Mouse (Mus musculus) fibroblast of lung, adult 2 months (primary cell): ENCODE results near the gene Tyrp1.

Source experiments
- DNase-seq: peaks from one replicate; pipeline ENCODE4 v3.0.0-alpha.2; 2011; ENCODE audit warnings: low read depth

The Tyrp1 gene

GRCm38 (mm10) chr4:80834050-80834449 is at the start of gene Tyrp1:
Tyrp1 (plus strand) TSS chr4:80834123.
- no peak for DNase-seq

DNA sequence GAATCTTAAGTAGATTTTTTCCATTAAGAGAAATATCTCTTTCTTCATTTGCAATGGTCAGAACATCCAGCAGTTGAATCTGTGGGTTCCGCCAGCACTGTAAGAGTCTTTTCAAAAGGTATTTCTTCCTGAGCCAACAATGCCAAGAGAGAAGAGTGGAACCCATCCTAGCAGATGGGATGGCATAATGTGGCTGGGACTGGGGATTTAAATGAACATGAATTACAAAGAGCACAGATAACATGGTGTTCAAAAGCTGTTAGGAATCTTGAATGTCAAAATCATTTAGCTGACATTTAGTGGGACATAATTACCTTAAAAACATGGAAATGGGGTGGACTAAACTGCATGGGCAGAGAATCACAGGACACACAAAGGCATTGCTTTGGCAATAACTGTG is 45.6 kb upstream of the Tyrp1 start:
- no peak for DNase-seq

GRCm38 (mm10) chr4:80819511-80819910 is 14.4 kb upstream of the Tyrp1 start:
- DNase-seq: peak; percentile 2

GRCm38 (mm10) chr4:80821945-80822344 is 12.0 kb upstream of the Tyrp1 start:
- no peak for DNase-seq

DNA sequence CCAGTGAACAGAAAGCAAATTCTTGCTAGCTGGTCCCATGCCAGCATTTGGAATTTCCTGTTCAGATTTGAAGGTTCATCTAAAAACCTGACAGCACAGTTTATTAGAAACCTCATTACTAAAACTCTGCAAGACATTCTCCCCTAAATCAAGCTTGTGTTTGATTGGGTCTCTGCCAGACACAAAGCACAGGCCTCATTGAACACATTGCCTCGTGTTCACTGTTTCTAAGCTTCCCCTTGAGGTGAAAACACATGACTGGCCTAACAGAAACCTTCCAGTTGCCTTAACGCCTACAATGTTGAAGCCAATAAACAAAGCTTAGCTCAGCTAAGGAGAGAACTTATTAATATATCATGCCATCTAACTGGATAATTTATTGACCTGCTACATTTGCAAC is 5.7 kb upstream of the Tyrp1 start:
- no peak for DNase-seq

- DNase-seq: no peak
Observed at GRCm38 (mm10) chr4:80839317-80839716, 5.4 kb downstream of the Tyrp1 start.

DNA sequence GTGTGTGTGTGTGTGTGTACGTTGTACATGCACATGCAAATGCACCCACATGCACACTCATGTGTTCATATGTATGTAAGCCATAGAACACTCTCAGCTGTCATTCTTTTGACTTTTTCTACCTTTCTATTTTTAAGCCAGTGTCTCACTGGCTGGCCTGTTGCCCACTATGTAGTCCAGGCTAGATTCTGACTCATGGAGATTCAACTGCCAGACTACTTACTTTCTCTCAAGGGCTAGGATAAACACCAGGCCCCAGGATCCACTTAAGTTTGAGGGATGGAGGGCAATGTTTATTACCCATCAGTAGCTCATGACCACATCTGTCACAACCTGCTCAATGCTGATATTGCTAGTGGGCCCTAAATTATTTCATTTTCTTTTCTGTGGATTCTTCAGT is 8.1 kb downstream of the Tyrp1 start:
- DNase-seq: no peak

GRCm38 (mm10) chr4:80843752-80844151 is 9.8 kb downstream of the Tyrp1 start:
- DNase-seq: no peak

- DNase-seq: no peak
Observed at GRCm38 (mm10) chr4:80846052-80846451, 12.1 kb downstream of the Tyrp1 start.

DNA sequence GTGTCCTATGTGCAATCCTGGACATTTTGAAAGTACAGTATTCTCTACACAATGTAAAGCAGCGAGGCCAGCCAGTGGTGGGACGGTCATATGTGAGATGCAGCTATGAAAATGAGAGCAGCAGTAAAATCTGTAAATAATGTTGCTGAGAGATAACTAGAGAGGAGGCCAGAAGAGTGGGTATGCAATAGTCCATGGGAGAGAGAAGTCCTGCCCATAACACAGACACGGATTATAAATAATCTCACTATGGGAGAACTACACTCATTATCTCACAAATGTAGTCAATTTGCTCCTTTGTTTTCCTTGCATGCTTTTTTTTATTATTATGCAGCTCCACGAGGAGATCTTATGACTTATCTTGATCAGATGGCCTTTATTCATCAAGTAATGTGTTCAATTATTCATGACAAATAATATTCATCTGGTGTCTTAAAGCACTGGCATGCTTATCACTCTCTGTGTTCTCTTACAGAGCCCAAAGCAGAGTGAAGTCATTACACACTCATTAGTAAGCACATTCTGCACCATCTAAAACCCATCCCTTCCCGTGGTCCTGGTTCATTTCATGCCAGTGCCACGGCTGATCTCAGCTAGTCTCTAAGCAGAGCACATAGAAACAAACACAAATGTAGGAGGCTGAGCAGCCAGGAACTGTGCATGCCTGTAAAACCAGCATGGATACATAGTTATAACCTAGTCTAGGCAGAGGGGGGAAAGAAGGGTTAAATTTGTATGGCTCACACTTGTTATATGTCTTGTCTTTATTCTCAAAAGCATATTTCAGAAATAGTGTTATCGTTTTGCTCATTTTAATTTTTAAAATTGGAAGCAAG is 18.9 kb downstream of the Tyrp1 start:
- no peak for DNase-seq

GRCm38 (mm10) chr4:80855495-80855894 is 21.6 kb downstream of the Tyrp1 start:
- no peak for DNase-seq

DNA sequence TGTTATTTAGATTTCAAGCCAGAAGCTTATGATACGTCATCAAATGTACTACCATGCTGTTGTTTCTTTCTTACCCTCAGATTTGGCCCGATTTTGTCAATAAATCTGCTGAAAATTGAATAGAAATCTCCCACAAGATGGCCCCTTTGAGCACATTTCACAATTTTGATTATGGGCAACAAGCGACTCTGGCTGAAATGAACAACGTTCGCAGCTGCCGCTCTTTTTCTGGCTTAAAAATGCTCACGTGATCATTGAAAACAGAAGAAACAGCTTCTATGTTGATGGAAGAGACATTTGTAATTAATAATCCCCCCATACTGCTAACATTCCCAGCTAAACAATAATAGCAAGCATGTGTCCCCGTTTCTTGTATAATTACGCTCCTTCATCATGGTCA is 29.0 kb downstream of the Tyrp1 start:
- no peak for DNase-seq

DNA sequence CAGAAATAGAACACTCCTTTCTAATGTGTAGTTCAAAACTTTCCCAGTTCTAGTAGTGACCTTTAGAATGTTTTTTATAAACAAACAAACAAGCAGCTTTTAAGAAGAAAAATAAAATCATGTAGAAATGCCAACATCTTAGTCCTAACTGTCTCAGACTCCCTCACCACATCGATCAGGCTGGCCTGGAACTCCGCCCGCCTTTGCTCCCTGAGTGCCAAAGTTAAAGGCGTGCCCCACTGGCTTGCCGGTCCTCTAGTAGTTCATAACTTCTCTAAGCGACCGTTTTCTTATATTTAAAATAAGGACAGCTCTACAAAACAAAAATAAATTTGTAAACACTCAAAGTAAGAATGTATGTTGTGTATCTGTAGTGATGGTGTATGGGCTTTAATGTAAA is 30.0 kb downstream of the Tyrp1 start:
- no peak for DNase-seq

- no peak for DNase-seq
Observed at GRCm38 (mm10) chr4:80864511-80864922, 30.6 kb downstream of the Tyrp1 start.

- DNase-seq: no peak
Observed at GRCm38 (mm10) chr4:80866065-80866464, 32.1 kb downstream of the Tyrp1 start.

DNA sequence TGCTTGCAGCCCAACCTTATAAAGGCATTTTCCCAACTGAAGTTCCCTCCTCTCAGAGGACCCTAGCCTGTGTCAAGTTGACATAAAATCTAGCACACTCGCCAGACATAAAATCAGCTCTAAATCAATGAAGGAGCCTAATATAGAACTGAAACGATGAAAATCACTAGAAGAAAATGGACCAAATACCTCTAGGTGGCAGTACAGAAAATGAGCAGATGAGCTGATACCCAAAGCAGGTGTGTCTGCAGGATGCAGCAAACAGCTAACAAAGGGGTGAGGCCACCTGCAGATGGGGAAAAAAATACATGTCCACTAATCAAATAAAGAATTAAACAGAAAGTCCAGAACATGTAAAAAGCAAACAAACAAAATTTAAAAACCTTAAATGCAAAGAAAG is 35.7 kb downstream of the Tyrp1 start:
- DNase-seq: no peak

DNA sequence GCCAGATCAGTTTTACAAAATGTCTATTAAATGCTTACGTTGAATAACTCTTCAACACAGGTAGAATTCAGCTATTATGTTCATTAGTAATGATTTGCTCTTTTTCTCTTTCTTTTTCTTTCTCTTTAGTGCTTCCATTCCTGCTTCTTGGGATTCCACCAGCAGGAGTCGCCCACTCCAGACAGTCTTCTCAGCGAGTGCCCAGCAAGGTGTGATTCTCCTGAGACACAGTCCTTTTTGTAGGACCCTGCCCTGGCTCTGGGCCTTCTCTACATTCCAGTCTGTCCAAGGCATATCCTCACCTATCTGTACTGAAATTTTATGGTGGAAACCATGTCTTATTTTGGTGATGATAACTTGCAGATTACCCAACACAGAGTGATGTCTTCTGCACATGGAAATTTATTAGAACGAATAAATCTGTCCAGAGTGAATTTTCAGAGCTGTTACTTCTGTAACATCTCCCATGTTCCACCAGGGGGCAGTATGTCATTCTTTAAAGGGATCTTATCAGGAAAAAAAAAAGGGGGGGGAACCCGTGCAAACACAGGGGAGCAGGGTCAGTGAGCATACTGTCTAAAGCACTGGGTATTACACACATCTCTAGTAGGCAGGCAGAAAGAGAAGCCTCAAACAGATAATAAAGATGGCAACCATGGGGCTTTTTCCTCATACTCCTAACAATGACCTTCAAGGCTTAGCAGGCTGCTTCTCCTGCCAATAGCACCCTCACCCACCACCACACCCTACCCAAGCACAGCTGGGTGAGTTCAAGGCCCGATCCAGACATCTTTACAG is 39.1 kb downstream of the Tyrp1 start:
- DNase-seq: no peak

DNA sequence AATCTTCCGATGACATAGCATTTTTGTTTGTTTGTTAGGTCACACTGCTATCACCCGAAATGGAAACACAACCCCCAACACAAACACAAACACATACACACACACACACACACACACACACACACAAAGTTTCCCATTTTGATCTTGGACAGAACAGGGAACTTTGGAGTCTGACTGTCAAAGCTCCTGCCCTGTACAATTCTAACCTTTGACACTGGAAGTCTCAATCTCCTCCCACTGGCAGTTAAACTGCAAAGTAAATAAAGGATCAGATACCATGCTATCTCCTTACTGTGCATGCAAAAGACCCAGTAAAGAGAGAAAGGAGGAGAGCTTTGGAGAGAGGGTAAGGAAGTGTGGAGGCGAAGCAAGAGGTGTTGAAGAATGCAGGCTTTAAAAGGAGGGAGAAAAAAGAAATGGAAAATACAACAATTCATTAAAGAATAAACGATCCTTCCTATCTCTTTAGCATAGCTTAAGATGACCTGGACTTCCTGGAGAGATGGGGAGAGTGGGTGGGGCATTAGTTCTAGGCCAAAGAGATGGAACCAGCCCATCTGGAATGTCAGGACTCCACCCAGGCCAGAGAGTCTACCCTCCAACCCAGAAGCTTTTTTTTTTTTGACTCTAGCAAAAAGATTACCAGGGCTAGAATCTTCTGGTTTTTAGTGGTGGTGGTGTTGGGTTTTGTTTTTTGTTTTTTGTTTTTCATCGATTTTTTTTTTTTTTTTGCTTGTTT is 40.4 kb downstream of the Tyrp1 start:
- DNase-seq: no peak

DNA sequence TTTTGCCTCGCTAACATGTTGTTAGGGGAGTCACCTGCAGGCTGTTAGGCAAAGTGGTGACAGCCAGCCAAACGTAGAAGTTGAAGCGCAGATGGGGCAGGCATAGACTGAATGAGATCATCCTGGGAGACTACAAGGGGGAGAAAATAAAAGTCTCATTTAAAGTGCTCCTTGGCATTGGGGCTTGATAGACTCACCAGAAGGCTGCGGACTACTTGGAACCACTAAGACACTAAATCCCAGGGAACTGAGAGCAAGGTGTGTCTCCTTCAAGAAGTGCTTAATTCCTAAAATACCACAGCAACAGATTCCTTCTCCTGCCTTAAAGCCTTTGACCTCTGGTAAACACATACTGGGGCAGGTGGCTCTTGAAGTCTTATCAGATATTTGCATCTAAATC is 41.1 kb downstream of the Tyrp1 start:
- DNase-seq: no peak

GRCm38 (mm10) chr4:80881996-80882599 is 48.2 kb downstream of the Tyrp1 start:
- no peak for DNase-seq

GRCm38 (mm10) chr4:80886631-80887030 is 52.7 kb downstream of the Tyrp1 start:
- DNase-seq: peak; percentile 97

GRCm38 (mm10) chr4:80891004-80891403 is 57.1 kb downstream of the Tyrp1 start:
- DNase-seq: no peak
